Mouse (Mus musculus) liver, postnatal 0 days (tissue): Measurements from ENCODE around the gene Zc3h12b.

Experiments
- CTCF ChIP-seq: sonication (generic); IDR thresholded peaks from 2 replicates; pipeline ENCODE4 v1.5.1; 2016; ENCODE audit warnings: antibody characterized with exemption, low read depth
- EP300 ChIP-seq: IDR thresholded peaks from 2 replicates; pipeline ENCODE4 v1.6.1; 2016; ENCODE audit warnings: antibody characterized with exemption, low read depth, mild to moderate bottlenecking

GRCm38 (mm10) chrX:95950776-95951175 is 239.3 kb downstream of the Zc3h12b start:
- no peak for TF ChIP-seq EP300
- peak; percentile 61 for TF ChIP-seq CTCF
